Mouse (Mus musculus) heart, adult 8-10 months (tissue): ENCODE results near the gene 4930572O03Rik. TPM values are rescaled to one million over a fixed set of nuclear protein-coding genes. Genes with fewer than 3 reads are reported as not detected.
"Not testable (repeated sequence)": the region's sequence is repeated elsewhere in the genome, so short reads cannot be mapped to it uniquely, and the experiment has no call there.

ENCODE experiments used
- DNase-seq: peaks from one replicate; pipeline ENCODE4 v3.0.0; 2022; ENCODE audit warnings: low spot score
- total RNA-seq, 4 experiments: library from RNA; stranded (reverse); gene quantifications; 2 replicates each; pipeline ENCODE4 v1.2.4; 2022

The 4930572O03Rik gene
- not detected for total RNA-seq

- DNase-seq: not testable (repeated sequence)
These were observed at the start of gene 4930572O03Rik for GRCm38 (mm10) chr5:15656959-15657358. Gene 4930572O03Rik, minus strand, starts transcription at chr5:15657059.

- DNase-seq: not testable (repeated sequence)
These were observed 46.0 kb upstream of the 4930572O03Rik start for GRCm38 (mm10) chr5:15702891-15703290.

GRCm38 (mm10) chr5:15697719-15698118, 40.9 kb upstream of the 4930572O03Rik start:
- not testable (repeated sequence) for DNase-seq

GRCm38 (mm10) chr5:15691849-15692248, 35.0 kb upstream of the 4930572O03Rik start:
- DNase-seq: not testable (repeated sequence)

GRCm38 (mm10) chr5:15690822-15691221, 34.0 kb upstream of the 4930572O03Rik start:
- DNase-seq: not testable (repeated sequence)

- not testable (repeated sequence) for DNase-seq
These were observed 32.9 kb upstream of the 4930572O03Rik start for GRCm38 (mm10) chr5:15689659-15690213.

GRCm38 (mm10) chr5:15688874-15689658, 32.2 kb upstream of the 4930572O03Rik start:
- DNase-seq: not testable (repeated sequence)

GRCm38 (mm10) chr5:15681301-15682035, 24.6 kb upstream of the 4930572O03Rik start:
- DNase-seq: not testable (repeated sequence)

- DNase-seq: not testable (repeated sequence)
These were observed 23.4 kb upstream of the 4930572O03Rik start for GRCm38 (mm10) chr5:15679980-15680949.

- DNase-seq: not testable (repeated sequence)
These were observed 22.0 kb upstream of the 4930572O03Rik start for GRCm38 (mm10) chr5:15678907-15679306.

- not testable (repeated sequence) for DNase-seq
These were observed 20.9 kb upstream of the 4930572O03Rik start for GRCm38 (mm10) chr5:15677750-15678149.

- DNase-seq: not testable (repeated sequence)
These were observed 17.8 kb upstream of the 4930572O03Rik start for GRCm38 (mm10) chr5:15674429-15675244.

GRCm38 (mm10) chr5:15673989-15674388, 17.1 kb upstream of the 4930572O03Rik start:
- not testable (repeated sequence) for DNase-seq

- not testable (repeated sequence) for DNase-seq
These were observed 13.9 kb upstream of the 4930572O03Rik start for GRCm38 (mm10) chr5:15670789-15671188.

- not testable (repeated sequence) for DNase-seq
These were observed 7.0 kb upstream of the 4930572O03Rik start for GRCm38 (mm10) chr5:15663847-15664246.

GRCm38 (mm10) chr5:15652334-15652733, 4.5 kb downstream of the 4930572O03Rik start:
- not testable (repeated sequence) for DNase-seq

- DNase-seq: not testable (repeated sequence)
These were observed 11.2 kb downstream of the 4930572O03Rik start for GRCm38 (mm10) chr5:15645707-15646106.

- DNase-seq: not testable (repeated sequence)
These were observed 19.2 kb downstream of the 4930572O03Rik start for GRCm38 (mm10) chr5:15637637-15638036.

- not testable (repeated sequence) for DNase-seq
These were observed 26.8 kb downstream of the 4930572O03Rik start for GRCm38 (mm10) chr5:15630068-15630467.

- not testable (repeated sequence) for DNase-seq
These were observed 28.7 kb downstream of the 4930572O03Rik start for GRCm38 (mm10) chr5:15628136-15628535.
